Mouse (Mus musculus) forebrain, embryonic 16.5 days (tissue): ENCODE data around the gene Ncf2. TPM values are rescaled to one million over a fixed set of nuclear protein-coding genes. Genes with fewer than 3 reads are reported as not detected.
"Not testable (repeated sequence)": the region's sequence is repeated elsewhere in the genome, so short reads cannot be mapped to it uniquely, and the experiment has no call there.

Experiments used
- ATAC-seq: fragments of 200-750 bp; cut with Nextera tagmentation; 2 replicates; pipeline ENCODE4 v1.8.0; 2017; ENCODE audit warnings: mild to moderate bottlenecking, moderate library complexity
- H3K27ac ChIP-seq: fragments of 300-500 bp; sonication (generic); 2 replicates; pipeline ENCODE4 v1.5.1; 2014; ENCODE audit warnings: low read length, control low read depth
- H3K27me3 ChIP-seq: fragments of 300-500 bp; sonication (generic); replicated peaks from 2 replicates; pipeline ENCODE4 v1.6.1; 2014; ENCODE audit warnings: low read length; ENCODE audit not compliant: control insufficient read depth, insufficient read depth
- H3K36me3 ChIP-seq: fragments of 300-500 bp; sonication (generic); 2 replicates; pipeline ENCODE4 v1.6.1; 2014; ENCODE audit not compliant: control insufficient read depth, insufficient read depth
- H3K4me1 ChIP-seq: fragments of 300-500 bp; sonication (generic); replicated peaks from 2 replicates; pipeline ENCODE4 v1.6.1; 2014; ENCODE audit warnings: low read length; ENCODE audit not compliant: control insufficient read depth, insufficient read depth
- H3K4me2 ChIP-seq: fragments of 300-500 bp; sonication (generic); 2 replicates; pipeline ENCODE4 v1.6.1; 2014; ENCODE audit warnings: mild to moderate bottlenecking, low read length, control low read depth
- H3K4me3 ChIP-seq: fragments of 300-500 bp; sonication (generic); replicated peaks from 2 replicates; pipeline ENCODE4 v1.5.1; 2014; ENCODE audit warnings: mild to moderate bottlenecking, low read length, control low read depth
- H3K9ac ChIP-seq: fragments of 300-500 bp; sonication (generic); replicated peaks from 2 replicates; pipeline ENCODE4 v1.6.1; 2014; ENCODE audit warnings: low read depth, low read length, control low read depth
- H3K9me3 ChIP-seq: fragments of 300-500 bp; sonication (generic); 2 replicates; pipeline ENCODE4 v1.6.1; 2016; ENCODE audit warnings: low read length; ENCODE audit not compliant: control insufficient read depth
- WGBS: fragments of 180-500 bp; shearing (Covaris S2); extraction: QIAGEN DNeasy Blood & Tissue Kit; methylation state at CpG from one replicate; pipeline ENCODE4 v1.1.7; 2014; 5-methylcytosine and 5-hydroxymethylcytosine counted together
- polyA plus RNA-seq: library from polyadenylated mRNA; unstranded; fragments of >200 nt; fragmentation: Nextera tagmentation; extraction: Ambion mirVana; gene quantifications from 2 replicates; pipeline ENCODE4 v1.2.1, GENCODE M21; 2015

The Ncf2 gene
- polyA plus RNA-seq: 2.2 and 3.1 TPM in 2 replicates

DNA sequence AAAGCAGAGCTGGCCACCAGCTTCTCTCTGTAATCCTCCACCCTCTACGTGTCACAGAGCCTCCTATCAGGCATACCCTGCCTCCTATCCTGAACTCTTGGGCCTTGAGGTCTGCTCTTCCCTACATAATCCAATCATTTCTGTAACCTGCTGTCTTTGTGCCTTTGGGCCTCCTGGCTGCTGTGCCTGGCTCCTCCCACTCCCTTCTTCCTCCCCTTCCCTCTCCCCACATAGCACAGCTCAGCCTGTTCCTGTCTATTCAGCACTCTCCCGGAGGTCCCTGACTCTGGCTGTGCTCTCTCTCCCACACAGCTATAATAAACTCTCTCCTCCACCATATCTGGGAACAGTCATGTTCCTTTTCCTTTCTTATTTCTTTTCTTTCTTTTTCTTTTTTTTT, at the start of gene Ncf2:
Gene Ncf2 (plus strand): TSS at position 298 of the 400 bp plus-strand sequence.
- Histone ChIP-seq H3K9ac (no peak within 1 kb of the TSS), H3K4me1 (0 out of 2 replicates have a peak, but pooled peaks cover 3% of the 10 kb centered on the region), H3K27me3 (no peaks in the 10 kb centered on the region), H3K27ac (no peak within 1 kb of the TSS), H3K4me2 (no peak within 1 kb of the TSS), H3K36me3 (no peaks in the 10 kb centered on the region), H3K4me3 (no peak within 1 kb of the TSS), H3K9me3 (no peaks in the 10 kb centered on the region)
- WGBS: 5% methylated on average over 2 of the region's 2 CpGs
- ATAC-seq: peak; percentile 84

DNA sequence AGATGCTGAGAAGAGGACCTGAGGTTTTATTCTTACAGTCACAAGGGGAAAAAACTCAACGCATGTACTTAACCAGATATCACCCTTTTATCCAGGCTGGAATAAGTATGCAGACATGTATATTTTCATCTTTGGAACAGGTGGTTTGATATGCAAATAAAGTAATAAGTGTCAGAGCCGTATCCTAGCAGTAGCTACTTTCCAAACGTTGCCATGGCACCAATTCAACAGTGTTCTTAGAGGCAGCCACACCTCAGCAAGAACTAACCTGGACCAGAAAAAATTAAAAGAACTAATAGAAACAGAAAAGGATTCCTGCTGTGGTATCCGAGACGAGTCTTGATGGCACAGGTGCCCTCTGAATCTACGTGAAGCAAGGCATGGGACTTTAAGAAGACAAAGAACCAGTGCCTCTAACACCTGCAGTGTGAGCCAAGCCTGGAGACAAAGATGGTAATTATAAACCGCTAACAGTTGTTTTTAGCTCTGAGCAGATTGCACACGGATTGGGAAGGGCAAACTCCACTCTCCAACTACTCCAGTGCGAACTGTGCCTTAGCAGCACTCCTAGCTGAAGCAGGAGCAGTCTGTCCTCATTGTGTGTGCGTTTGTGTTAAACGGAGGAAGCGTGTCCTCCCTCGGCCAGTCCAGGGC, 49.6 kb upstream of the Ncf2 start, which contains the start of gene Apobec4:
Gene Apobec4 (plus strand): TSS at position 240 of the 654 bp plus-strand sequence.
- no peak within 1 kb of the TSS; the same call in 1 of the 2 replicates for H3K4me3 ChIP-seq
- no peaks in the 10 kb centered on the region for H3K36me3 ChIP-seq
- WGBS: 22% methylated on average over 13 of the region's 13 CpGs
- H3K27ac ChIP-seq: peak within 1 kb of the TSS; percentile 83
- no peaks in the 10 kb centered on the region for H3K9me3 ChIP-seq
- H3K4me2 ChIP-seq: peak within 1 kb of the TSS; percentile 36
- no peaks in the 10 kb centered on the region for H3K27me3 ChIP-seq
- H3K9ac ChIP-seq: no peak within 1 kb of the TSS
- peaks cover 26% of the 10 kb centered on the region for H3K4me1 ChIP-seq
- peak; percentile 88 for ATAC-seq

DNA sequence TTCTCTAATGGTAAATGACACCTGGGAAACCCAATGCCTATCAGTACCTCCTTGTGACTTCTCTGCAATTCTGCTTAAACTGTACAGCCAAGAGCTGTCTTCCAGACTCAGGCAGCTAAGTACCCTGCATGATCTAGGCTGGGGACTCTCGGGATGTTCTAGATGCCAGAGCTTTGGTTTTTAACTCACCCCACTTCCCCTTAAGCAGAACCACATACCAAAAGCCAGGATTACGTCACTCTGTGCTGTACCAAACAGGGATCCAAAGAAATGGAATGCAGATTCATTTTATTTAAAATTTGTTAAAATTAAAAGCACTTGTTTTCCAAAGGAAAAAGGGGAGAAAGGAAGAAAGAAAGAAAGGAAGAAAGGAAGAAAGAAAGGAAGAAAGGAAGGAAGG, 38.2 kb upstream of the Ncf2 start:
- no peaks in the 10 kb centered on the region for H3K36me3 ChIP-seq
- H3K4me3 ChIP-seq: no peak overlapping the region
- no peaks in the 10 kb centered on the region; the same call in 1 of the 2 replicates for H3K4me1 ChIP-seq
- no peak overlapping the region for H3K4me2 ChIP-seq
- no peak overlapping the region for H3K27ac ChIP-seq
- no peak for ATAC-seq
- WGBS: 89% methylated on average over 2 of the region's 2 CpGs
- no peak overlapping the region for H3K9ac ChIP-seq
- no peaks in the 10 kb centered on the region for H3K9me3 ChIP-seq
- no peaks in the 10 kb centered on the region for H3K27me3 ChIP-seq

- H3K4me2 ChIP-seq: peak within 1 kb of the TSS; percentile 78
- H3K4me1 ChIP-seq: peaks cover 10% of the 10 kb centered on the region
- H3K9me3 ChIP-seq: no peaks in the 10 kb centered on the region
- ATAC-seq: peak; percentile 98
- peak within 1 kb of the TSS; percentile 97 for H3K9ac ChIP-seq
- WGBS: under 1% methylated on average over 72 of the region's 86 CpGs
- no peaks in the 10 kb centered on the region for H3K27me3 ChIP-seq
- H3K4me3 ChIP-seq: peak within 1 kb of the TSS; percentile 88
- H3K27ac ChIP-seq: peak within 1 kb of the TSS; percentile 88
- 0 out of 2 replicates have a peak, but pooled peaks cover 2% of the 10 kb centered on the region for H3K36me3 ChIP-seq
These were observed 33.8 kb upstream of the Ncf2 start, which contains the start of the genes Rgl1 and Arpc5 for GRCm38 (mm10) chr1:152766032-152766772. Rgl1 (minus strand) TSS chr1:152766351. Arpc5 (plus strand) TSS chr1:152766542.

GRCm38 (mm10) chr1:152766804-152767748, 32.9 kb upstream of the Ncf2 start:
- under 1% methylated on average over 58 of the region's 60 CpGs for WGBS
- peak overlapping the region; percentile 88 for H3K27ac ChIP-seq
- peak overlapping the region; percentile 48 for H3K4me2 ChIP-seq

GRCm38 (mm10) chr1:152767749-152768488, 32.1 kb upstream of the Ncf2 start:
- WGBS: 6% methylated on average over 5 of the region's 5 CpGs

More at GRCm38 (mm10) chr1:152766804-152767748, 32.9 kb upstream of the Ncf2 start:
- Histone ChIP-seq H3K36me3 (peaks cover 5% of the 10 kb centered on the region; the same call in 1 of the 2 replicates), H3K4me1 (peaks cover 10% of the 10 kb centered on the region), H3K9ac (peak overlapping the region; percentile 97), H3K9me3 (no peaks in the 10 kb centered on the region), H3K27me3 (no peaks in the 10 kb centered on the region), H3K4me3 (peak overlapping the region; percentile 88)
- peak; percentile 51 for ATAC-seq

GRCm38 (mm10) chr1:152771016-152771415, 29.0 kb upstream of the Ncf2 start:
- Histone ChIP-seq H3K27ac (no peak overlapping the region), H3K27me3 (no peaks in the 10 kb centered on the region), H3K4me1 (peaks cover 10% of the 10 kb centered on the region), H3K9me3 (no peaks in the 10 kb centered on the region), H3K9ac (no peak overlapping the region), H3K36me3 (peaks cover 23% of the 10 kb centered on the region), H3K4me3 (no peak overlapping the region), H3K4me2 (no peak overlapping the region)
- no peak for ATAC-seq
- WGBS: 86% methylated on average over 9 of the region's 9 CpGs

More at GRCm38 (mm10) chr1:152767749-152768488, 32.1 kb upstream of the Ncf2 start:
- Histone ChIP-seq H3K27me3 (no peaks in the 10 kb centered on the region), H3K27ac (no peak overlapping the region), H3K9me3 (no peaks in the 10 kb centered on the region), H3K9ac (no peak overlapping the region), H3K4me2 (peak overlapping the region; percentile 53), H3K36me3 (peaks cover 13% of the 10 kb centered on the region), H3K4me3 (peak overlapping the region; percentile 32), H3K4me1 (peaks cover 10% of the 10 kb centered on the region)
- peak; percentile 9; the same call in 1 of the 2 replicates for ATAC-seq

DNA sequence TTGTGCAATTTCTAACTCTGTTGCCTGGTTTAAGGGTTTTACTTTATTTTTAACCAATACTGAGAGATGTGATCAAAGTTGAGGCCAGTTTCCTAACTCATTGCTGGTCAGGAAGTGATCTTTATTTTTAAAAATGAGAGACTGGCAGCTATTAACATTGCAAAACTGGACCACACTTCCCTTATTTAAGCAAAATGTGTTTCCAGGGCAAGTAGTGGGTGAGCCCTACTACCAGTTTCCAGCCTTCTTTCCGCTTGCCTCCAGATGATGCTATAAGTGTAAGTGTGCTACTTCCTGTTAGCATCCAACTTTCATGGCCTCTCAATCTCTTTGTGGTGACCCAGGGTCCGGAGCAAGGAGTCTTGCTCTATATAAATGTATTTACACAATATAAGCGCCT, 25.4 kb upstream of the Ncf2 start:
- H3K4me1 ChIP-seq, H3K9ac ChIP-seq, ATAC-seq, H3K4me3 ChIP-seq, H3K9me3 ChIP-seq, H3K4me2 ChIP-seq, H3K27ac ChIP-seq, H3K27me3 ChIP-seq: not testable (repeated sequence)
- peaks cover 22% of the 10 kb centered on the region for H3K36me3 ChIP-seq
- WGBS: 98% methylated on average over 3 of the region's 3 CpGs
